Mouse (Mus musculus): ENCODE measurements at regions not wholly inside any gene's neighbourhood (a gene's known extent, or its start where the extent isn't known, plus 50 kb on each side); places are given as distances from the start of the nearest gene placed in this dataset.

DNA sequence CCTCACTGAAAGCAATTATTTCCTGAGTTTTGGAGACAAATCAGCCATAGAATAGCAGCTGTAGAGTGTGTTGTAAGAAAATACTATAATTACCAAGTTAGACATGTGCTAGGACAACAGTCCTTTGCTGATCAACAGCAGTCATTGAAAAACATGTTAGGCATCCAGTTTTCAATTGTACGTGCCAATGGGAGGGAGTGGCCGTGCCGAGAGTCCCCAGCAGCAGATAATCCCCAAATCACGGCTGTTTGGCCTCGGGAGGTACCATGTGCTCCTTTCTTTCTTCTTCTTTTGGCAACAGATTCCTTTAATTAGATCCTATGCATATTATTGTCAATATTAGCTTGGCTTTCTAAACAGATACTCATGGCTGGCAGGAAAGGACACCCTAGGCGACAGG lies 88.4 kb upstream of the Meis1 start:
- no peak for TF ChIP-seq USF1 (IDR thresholded peaks at IDR 0.05; ENCODE audit: low read depth, low read length)
- TF ChIP-seq CTCF (conservative IDR thresholded peaks at IDR 0.05 in 1 of 2, IDR thresholded peaks at IDR 0.05 in 1 of 2; ENCODE audit: low read depth in 2 of 2, low read length in 2 of 2), result no peak
- TF ChIP-seq POLR2AphosphoS2 (IDR thresholded peaks at IDR 0.05; ENCODE audit: low read depth, low read length), result no peak
- TF ChIP-seq POLR2A (IDR thresholded peaks at IDR 0.05; ENCODE audit: low read depth, low read length), result no peak
- no peak for TF ChIP-seq EP300 (IDR thresholded peaks at IDR 0.05; ENCODE audit: low read length)
- TF ChIP-seq MAX (IDR thresholded peaks at IDR 0.05; ENCODE audit: low read length), result no peak
- TF ChIP-seq CHD2 (IDR thresholded peaks at IDR 0.05; ENCODE audit: low read length), result no peak
- no peak for TF ChIP-seq SIN3A (IDR thresholded peaks at IDR 0.05; ENCODE audit: low read length)
- TF ChIP-seq GABPA (IDR thresholded peaks at IDR 0.05; ENCODE audit: insufficient replicate concordance, low read depth, low read length), result no peak
- no peak for TF ChIP-seq JUND (conservative IDR thresholded peaks at IDR 0.05; ENCODE audit: low read depth, low read length)
- no peak for TF ChIP-seq USF2 (conservative IDR thresholded peaks at IDR 0.05; ENCODE audit: low read depth, low read length)
- TF ChIP-seq ELF1 (IDR thresholded peaks at IDR 0.05; ENCODE audit: low read depth, low read length), result no peak
- no peak for TF ChIP-seq NELFE (IDR thresholded peaks at IDR 0.05; ENCODE audit: low read depth, low read length)
- no peak for TF ChIP-seq CHD1 (IDR thresholded peaks at IDR 0.05; ENCODE audit: low read depth, low read length)
